Mouse (Mus musculus): ENCODE measurements around the gene Nrde2. TPM values are rescaled to one million over a fixed set of nuclear protein-coding genes. Genes with fewer than 3 reads are reported as not detected.

Nrde2 gene
- polyA plus RNA-seq, 1 experiment from 2014 or later: 15.4 TPM

DNA sequence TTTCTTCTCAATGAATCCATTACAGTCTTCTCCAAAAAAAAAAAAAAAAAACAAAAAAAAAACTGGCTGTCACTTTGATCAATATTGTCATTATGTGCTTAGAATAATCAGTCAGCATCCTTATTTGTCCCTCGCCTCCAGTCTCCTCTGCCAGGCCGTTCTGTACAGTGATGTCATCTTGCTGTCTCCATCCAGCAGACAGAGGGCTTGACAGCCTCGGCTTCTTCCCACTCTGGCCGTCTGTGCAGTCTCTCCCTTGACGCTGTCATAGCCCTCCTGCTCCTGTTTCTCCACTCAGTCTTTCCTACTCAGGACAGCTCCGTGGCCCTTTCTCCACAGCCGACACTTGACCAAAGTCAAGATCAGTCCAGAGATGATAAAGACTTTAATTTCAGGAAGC, 13.0 kb upstream of the Nrde2 start:
- 76% methylated on average over 7 of the region's 7 CpGs for WGBS
- Histone ChIP-seq H3K9ac (replicated peaks) (no peak overlapping the region), H3K27ac (replicated peaks) (no peak overlapping the region), H3K4me1 (peaks cover 13% of the 10 kb centered on the region), H3K4me3 (no peak overlapping the region), H3K4me2 (replicated peaks) (no peak overlapping the region), H3K27me3 (no peaks in the 10 kb centered on the region), H3K36me3 (no peaks in the 10 kb centered on the region), H3K9me3 (no peaks in the 10 kb centered on the region)
- no peak for ATAC-seq (ENCODE audit: low FRiP score, low read depth)

DNA sequence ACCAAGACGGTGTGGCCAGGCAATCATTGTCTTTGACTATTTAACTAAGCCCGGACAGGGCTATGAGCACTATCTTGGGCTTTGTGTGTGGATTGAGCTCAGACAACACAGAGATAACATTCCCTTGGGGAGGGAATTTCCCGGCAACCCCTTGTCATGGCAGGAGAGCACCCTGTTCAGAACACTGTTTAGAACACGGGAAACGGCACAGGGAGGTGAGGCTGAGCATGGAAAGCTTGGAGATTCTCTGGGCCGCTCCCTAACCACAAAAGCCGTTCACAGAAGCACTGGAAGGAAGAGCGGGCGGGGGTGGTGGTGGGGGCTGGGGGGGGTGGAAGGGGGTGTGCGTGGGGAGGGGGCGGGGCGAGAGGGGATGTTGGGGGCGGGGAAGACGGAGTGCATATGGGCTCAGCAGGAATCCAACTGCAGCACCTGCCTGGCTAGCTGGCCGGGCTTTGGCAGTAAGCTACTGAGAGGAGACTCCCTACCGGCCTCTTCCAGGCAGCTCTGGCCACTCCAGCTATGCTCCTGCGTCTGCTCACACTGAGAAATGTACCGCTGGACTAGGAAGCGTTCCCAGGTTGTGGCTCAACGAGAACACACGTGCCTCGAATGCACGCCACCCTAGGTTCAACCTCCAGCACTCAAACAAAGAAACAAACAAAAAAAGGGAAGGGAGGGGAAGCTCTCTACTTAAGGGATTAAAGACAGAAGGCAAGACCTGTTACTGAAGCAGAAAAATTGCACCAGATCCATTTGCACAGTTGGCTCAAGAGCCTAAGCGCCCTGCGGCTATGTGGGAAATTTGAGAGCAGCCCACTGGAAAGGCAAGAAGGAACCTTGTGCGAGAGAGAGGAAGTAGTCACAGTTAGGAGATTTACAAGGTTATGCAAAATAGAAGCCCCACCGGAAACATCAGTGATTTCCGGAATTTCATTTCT, 8.7 kb upstream of the Nrde2 start:
- peak overlapping the region; percentile 85 for H3K27ac ChIP-seq (replicated peaks)
- peak overlapping the region; percentile 50; the same call in 1 of the 2 replicates for H3K9ac ChIP-seq (replicated peaks)
- H3K36me3 ChIP-seq: no peaks in the 10 kb centered on the region
- H3K9me3 ChIP-seq: no peaks in the 10 kb centered on the region
- WGBS: 12% methylated on average over 21 of the region's 28 CpGs
- ATAC-seq (ENCODE audit: low FRiP score, low read depth): peak; percentile 86
- H3K4me3 ChIP-seq: peak overlapping the region; percentile 26
- peaks cover 13% of the 10 kb centered on the region for H3K4me1 ChIP-seq
- no peaks in the 10 kb centered on the region for H3K27me3 ChIP-seq
- peak overlapping the region; percentile 49 for H3K4me2 ChIP-seq (replicated peaks)

DNA sequence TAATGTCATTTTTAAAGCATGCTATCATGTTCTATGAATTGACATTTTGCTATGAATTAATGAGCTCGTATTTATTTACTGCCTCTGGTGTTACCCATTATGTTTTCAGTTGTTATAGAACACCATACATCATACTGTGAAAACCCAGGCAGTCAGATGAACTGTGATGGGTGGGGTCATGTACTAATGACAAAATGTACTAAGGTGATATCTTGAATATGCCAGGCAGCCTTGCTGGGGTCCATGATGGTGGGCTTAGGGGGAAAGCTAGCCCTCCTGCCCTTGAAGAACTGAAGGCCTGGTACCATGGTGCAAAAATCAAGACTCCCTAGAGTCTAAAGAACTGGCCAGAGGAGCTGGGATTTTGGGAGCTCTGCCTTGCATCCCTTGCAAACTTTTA, 8.0 kb upstream of the Nrde2 start:
- WGBS: 91% methylated on average over 1 of the region's 1 CpGs
- ATAC-seq (ENCODE audit: low FRiP score, low read depth): no peak; the same call in 1 of the 2 replicates
- H3K9ac ChIP-seq (replicated peaks): no peak overlapping the region
- peak overlapping the region; percentile 85 for H3K27ac ChIP-seq (replicated peaks)
- no peak overlapping the region for H3K4me3 ChIP-seq
- H3K36me3 ChIP-seq: no peaks in the 10 kb centered on the region
- H3K9me3 ChIP-seq: no peaks in the 10 kb centered on the region
- peaks cover 13% of the 10 kb centered on the region for H3K4me1 ChIP-seq
- no peak overlapping the region; the same call in 1 of the 2 replicates for H3K4me2 ChIP-seq (replicated peaks)
- no peaks in the 10 kb centered on the region for H3K27me3 ChIP-seq

DNA sequence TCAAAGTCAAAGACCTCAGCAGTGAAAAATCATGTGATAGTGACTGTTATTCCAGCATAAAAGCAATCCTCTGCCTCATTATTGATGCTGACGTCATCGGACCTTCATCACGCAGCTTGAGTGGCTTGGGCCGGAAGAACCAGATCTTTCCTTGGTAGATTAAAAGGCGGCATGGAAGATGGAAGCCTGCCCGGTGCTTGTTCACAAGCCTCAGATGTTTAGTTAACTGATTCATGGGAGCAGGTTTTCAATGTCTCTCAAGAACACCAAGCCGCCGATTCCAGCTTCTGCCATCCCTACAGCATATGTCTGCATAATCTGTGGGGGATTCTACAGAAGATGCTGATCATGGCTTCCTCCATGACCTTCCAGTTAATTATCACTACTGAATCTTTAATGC, 7.5 kb upstream of the Nrde2 start:
- no peaks in the 10 kb centered on the region for H3K27me3 ChIP-seq
- H3K36me3 ChIP-seq: no peaks in the 10 kb centered on the region
- H3K4me1 ChIP-seq: peaks cover 13% of the 10 kb centered on the region
- ATAC-seq (ENCODE audit: low FRiP score, low read depth): no peak
- H3K4me3 ChIP-seq: no peak overlapping the region
- WGBS: 78% methylated on average over 8 of the region's 8 CpGs
- no peaks in the 10 kb centered on the region for H3K9me3 ChIP-seq
- no peak overlapping the region for H3K9ac ChIP-seq (replicated peaks)
- no peak overlapping the region for H3K4me2 ChIP-seq (replicated peaks)
- no peak overlapping the region for H3K27ac ChIP-seq (replicated peaks)

DNA sequence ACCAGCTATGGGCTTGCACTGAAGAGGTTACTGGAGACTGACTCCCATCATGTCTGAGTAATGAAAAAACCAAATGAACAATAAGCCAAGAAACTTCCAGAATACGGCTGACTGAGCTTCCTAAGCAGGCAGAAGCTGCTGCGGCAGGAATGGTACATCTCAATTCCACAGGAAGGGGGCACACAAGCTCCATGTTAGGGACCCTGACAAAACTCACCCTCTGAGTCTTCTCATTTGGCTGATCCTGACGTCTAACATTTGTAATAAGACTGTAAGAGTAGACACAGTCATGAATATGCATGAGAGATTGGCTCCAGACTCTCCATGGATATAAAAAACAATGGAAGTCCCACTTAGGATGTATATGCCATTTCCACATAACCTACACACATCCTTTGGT, 6.7 kb upstream of the Nrde2 start:
- Histone ChIP-seq H3K36me3 (no peaks in the 10 kb centered on the region), H3K9me3 (no peaks in the 10 kb centered on the region), H3K27ac (replicated peaks) (no peak overlapping the region), H3K27me3 (no peaks in the 10 kb centered on the region), H3K4me1 (peaks cover 13% of the 10 kb centered on the region), H3K4me2 (replicated peaks) (no peak overlapping the region), H3K9ac (replicated peaks) (no peak overlapping the region), H3K4me3 (no peak overlapping the region)
- peak; percentile 57 for ATAC-seq (ENCODE audit: low FRiP score, low read depth)
- WGBS: 15% methylated on average over 3 of the region's 3 CpGs

DNA sequence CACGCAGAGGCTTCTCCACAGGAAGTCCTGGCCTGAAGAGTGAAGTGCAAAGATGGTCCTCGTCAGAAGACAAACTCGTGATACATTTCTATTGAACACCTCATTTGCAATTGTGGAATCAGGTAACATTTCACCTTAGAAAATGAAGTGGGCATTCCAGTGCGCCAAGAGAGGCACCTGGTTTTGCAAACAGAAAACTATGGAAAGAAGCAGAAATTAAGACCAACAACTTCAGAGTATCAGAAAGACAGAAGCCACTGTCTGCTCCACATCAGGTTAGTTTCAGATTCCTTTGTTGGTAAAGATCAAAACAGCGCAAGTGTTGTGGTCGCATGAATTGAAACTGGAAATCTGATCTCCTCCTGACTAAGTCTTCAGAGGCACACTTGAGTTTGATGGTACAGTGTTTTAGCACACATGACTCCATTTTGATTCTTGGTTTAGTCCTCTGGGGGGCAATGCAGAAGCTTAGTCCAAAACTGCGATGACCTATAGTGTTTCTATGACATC, 5.6 kb upstream of the Nrde2 start:
- H3K27ac ChIP-seq (replicated peaks): no peak overlapping the region
- WGBS: 78% methylated on average over 7 of the region's 7 CpGs
- H3K9me3 ChIP-seq: no peaks in the 10 kb centered on the region
- no peak overlapping the region for H3K9ac ChIP-seq (replicated peaks)
- H3K4me1 ChIP-seq: peaks cover 13% of the 10 kb centered on the region
- H3K27me3 ChIP-seq: no peaks in the 10 kb centered on the region
- no peak overlapping the region for H3K4me3 ChIP-seq
- H3K36me3 ChIP-seq: no peaks in the 10 kb centered on the region
- H3K4me2 ChIP-seq (replicated peaks): no peak overlapping the region
- no peak for ATAC-seq (ENCODE audit: low FRiP score, low read depth)

DNA sequence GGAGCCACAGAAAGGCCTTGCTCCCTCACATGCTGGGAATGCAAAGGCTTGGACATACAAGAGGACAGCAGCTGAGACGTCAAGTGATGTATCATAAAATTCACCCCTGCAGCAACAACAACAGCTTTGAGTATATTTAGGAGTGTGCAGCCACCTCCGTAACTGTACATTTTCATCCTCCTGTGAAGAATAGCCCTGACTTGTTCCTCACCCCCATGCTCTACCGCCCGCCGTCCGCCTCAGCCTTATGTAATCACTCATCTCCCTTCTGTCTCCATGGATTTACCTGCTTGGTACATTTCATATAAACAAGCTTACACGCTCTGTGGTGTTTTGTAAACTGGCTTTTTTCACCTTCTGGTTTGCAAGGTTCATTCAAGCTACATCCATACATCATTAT, 7.0 kb downstream of the Nrde2 start:
- Histone ChIP-seq H3K4me1 (no peaks in the 10 kb centered on the region), H3K9me3 (no peaks in the 10 kb centered on the region), H3K27ac (replicated peaks) (no peak overlapping the region), H3K4me2 (replicated peaks) (no peak overlapping the region), H3K9ac (replicated peaks) (no peak overlapping the region), H3K27me3 (no peaks in the 10 kb centered on the region), H3K4me3 (no peak overlapping the region), H3K36me3 (peaks cover 35% of the 10 kb centered on the region)
- 94% methylated on average over 7 of the region's 7 CpGs for WGBS
- no peak for ATAC-seq (ENCODE audit: low FRiP score, low read depth)

DNA sequence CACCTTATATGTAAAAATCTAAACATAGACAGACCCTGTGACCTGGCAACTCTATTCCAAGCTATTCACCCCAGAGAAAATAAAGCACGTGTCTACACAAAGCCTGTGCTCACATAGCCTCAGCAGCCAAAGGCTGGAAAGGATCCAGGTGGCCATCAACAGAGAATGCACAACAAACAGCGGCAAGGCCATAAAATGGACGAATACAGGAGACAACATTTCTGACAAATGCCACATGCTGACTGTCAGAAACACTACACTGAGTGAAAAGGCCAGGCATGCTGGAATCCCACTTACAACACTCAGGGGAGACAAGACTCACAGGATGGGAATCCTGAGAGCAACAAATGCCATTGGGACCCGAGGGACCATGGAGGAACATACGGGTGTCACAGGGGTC, 15.2 kb downstream of the Nrde2 start:
- Histone ChIP-seq H3K36me3 (peaks cover 89% of the 10 kb centered on the region), H3K27me3 (no peaks in the 10 kb centered on the region), H3K4me3 (no peak overlapping the region), H3K4me1 (no peaks in the 10 kb centered on the region), H3K9me3 (no peaks in the 10 kb centered on the region), H3K9ac (replicated peaks) (no peak overlapping the region), H3K27ac (replicated peaks) (no peak overlapping the region), H3K4me2 (replicated peaks) (no peak overlapping the region)
- WGBS: 95% methylated on average over 5 of the region's 5 CpGs
- ATAC-seq (ENCODE audit: low FRiP score, low read depth): no peak

DNA sequence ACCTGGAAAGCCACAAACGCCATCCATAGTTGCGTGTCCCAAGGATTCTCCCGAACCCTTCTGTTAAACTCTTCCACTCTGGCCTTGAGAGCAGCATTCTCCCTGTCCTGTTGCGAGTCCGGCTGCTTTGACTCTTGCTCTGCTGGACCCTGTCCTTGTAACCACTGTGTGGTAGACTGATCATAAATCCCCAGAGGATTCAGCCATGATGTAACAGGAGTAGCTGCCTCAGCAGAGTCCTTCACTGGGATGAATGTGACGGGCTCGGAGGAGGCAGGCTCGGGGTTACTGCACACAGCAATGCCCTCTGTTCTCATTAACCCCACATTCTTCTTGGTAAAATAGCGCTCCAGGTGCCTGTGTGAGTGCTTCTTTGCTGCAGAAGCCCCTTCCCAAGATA, 15.7 kb downstream of the Nrde2 start:
- ATAC-seq (ENCODE audit: low FRiP score, low read depth): no peak
- no peak overlapping the region for H3K4me3 ChIP-seq
- H3K36me3 ChIP-seq: peaks cover 89% of the 10 kb centered on the region
- H3K9ac ChIP-seq (replicated peaks): no peak overlapping the region
- H3K27me3 ChIP-seq: no peaks in the 10 kb centered on the region
- no peak overlapping the region for H3K27ac ChIP-seq (replicated peaks)
- no peak overlapping the region for H3K4me2 ChIP-seq (replicated peaks)
- no peaks in the 10 kb centered on the region for H3K9me3 ChIP-seq
- H3K4me1 ChIP-seq: no peaks in the 10 kb centered on the region
- WGBS: 95% methylated on average over 9 of the region's 9 CpGs

DNA sequence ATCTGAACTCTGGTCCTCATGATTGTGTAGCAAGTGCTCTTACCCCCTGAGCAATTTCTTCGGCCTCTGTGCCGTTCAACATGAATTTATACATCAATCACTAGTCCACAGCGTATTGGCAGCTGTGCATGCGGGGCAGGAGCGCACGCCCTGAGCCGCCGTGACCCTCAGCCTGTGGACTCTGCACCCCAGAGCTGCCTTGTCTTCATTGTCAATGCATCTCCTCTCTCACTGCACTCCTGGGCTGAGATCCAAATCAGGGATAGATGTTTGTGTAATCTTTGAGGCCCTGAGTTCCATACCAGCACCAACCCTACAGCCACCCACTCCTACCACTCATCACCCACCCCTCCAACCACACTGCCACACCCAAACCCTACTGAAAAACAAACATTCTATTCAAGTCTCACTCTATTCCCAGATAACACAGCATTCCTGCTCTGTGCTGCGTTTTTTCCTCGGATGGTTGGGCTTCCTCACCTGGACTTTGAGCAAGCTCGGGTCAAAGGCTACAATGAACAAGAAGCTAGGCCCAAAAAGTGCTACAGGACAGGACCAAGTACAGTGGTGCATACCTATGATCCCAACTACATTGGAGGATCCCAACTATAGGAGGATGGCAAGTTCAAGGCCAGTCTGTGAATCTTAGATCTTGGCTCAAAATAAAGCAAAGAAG, 16.5 kb downstream of the Nrde2 start:
- Histone ChIP-seq H3K9ac (replicated peaks) (no peak overlapping the region), H3K27ac (replicated peaks) (no peak overlapping the region), H3K4me2 (replicated peaks) (no peak overlapping the region), H3K9me3 (no peaks in the 10 kb centered on the region), H3K4me1 (no peaks in the 10 kb centered on the region), H3K27me3 (no peaks in the 10 kb centered on the region), H3K36me3 (peaks cover 90% of the 10 kb centered on the region), H3K4me3 (no peak overlapping the region)
- 94% methylated on average over 11 of the region's 11 CpGs for WGBS
- no peak for ATAC-seq (ENCODE audit: low FRiP score, low read depth)

DNA sequence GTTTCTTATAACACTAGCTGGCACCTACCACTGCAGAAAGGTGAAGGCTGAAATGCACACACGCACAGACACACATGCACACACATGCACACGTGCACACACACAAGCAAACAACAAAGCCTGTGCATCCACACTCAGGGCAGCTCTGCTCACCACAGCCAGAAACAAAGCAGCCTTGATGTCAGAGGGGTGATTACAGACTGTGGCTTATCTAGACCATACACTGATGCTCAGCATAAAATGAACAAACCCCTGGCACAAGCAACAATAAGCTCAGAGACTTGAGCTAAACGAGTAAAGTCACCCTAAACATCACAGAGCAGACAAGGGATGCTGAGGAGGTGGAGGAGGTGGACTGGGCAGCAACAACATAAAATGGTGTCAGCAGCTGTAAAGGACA, 24.3 kb downstream of the Nrde2 start:
- Histone ChIP-seq H3K27me3 (no peaks in the 10 kb centered on the region), H3K4me1 (no peaks in the 10 kb centered on the region), H3K4me3 (no peak overlapping the region), H3K9ac (replicated peaks) (no peak overlapping the region), H3K27ac (replicated peaks) (no peak overlapping the region), H3K4me2 (replicated peaks) (no peak overlapping the region), H3K9me3 (no peaks in the 10 kb centered on the region), H3K36me3 (peaks cover 89% of the 10 kb centered on the region)
- WGBS: 94% methylated on average over 3 of the region's 3 CpGs
- no peak for ATAC-seq (ENCODE audit: low FRiP score, low read depth)

DNA sequence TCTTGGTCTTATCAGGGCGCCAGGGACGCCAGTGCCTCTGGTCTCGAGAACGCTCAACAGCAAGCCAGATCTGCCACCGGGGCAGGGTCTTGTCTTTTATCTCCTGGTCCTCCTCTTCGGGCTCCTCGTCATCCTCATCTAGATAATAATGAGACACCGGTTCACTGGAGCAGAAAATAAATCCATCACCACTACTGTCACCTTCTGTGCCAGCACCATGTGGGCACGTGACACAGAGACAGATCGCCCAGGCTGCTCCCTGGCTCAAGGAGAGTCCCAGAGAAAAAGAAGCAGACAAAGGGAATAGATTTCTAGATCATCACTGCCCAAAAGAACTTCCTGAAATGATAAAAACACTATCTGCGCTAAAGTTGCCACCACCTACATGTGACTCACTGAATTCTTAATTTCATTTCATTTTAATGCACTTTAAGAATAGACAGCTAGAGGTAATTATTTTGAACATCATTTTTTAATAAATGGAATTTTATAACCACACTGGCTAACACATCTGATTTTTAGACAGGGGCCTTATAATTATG, 25.0 kb downstream of the Nrde2 start:
- ATAC-seq (ENCODE audit: low FRiP score, low read depth): no peak
- H3K4me1 ChIP-seq: no peaks in the 10 kb centered on the region
- no peaks in the 10 kb centered on the region for H3K9me3 ChIP-seq
- 87% methylated on average over 11 of the region's 11 CpGs for WGBS
- no peak overlapping the region for H3K9ac ChIP-seq (replicated peaks)
- no peaks in the 10 kb centered on the region for H3K27me3 ChIP-seq
- H3K4me3 ChIP-seq: no peak overlapping the region
- H3K27ac ChIP-seq (replicated peaks): no peak overlapping the region
- peaks cover 89% of the 10 kb centered on the region for H3K36me3 ChIP-seq
- H3K4me2 ChIP-seq (replicated peaks): no peak overlapping the region
